Mouse (Mus musculus) thymus, adult 2 months (tissue): ENCODE measurements around the gene Ccl17. TPM values are rescaled to one million over a fixed set of nuclear protein-coding genes. Genes with fewer than 3 reads are reported as not detected.

ENCODE experiments used
- DNase-seq: peaks from one replicate; pipeline ENCODE4 v3.0.0; 2021
- H3K27ac ChIP-seq: fragments of 200-500 bp; 2 replicates; pipeline ENCODE4 v1.5.1; 2012; ENCODE audit warnings: low read length, control low read depth; ENCODE audit not compliant: control insufficient read depth, insufficient read depth
- H3K27me3 ChIP-seq: fragments of 200-500 bp; 2 replicates; pipeline ENCODE4 v1.6.1; 2012; ENCODE audit warnings: mild to moderate bottlenecking, low read length, moderate library complexity, mixed read lengths; ENCODE audit not compliant: control insufficient read depth, insufficient read depth
- H3K36me3 ChIP-seq: fragments of 200-500 bp; 2 replicates; pipeline ENCODE4 v1.6.1; 2012; ENCODE audit warnings: mild to moderate bottlenecking, low read length, moderate library complexity; ENCODE audit not compliant: control insufficient read depth, insufficient read depth
- H3K4me1 ChIP-seq: fragments of 200-500 bp; replicated peaks from 2 replicates; pipeline ENCODE4 v1.6.1; 2012; ENCODE audit warnings: low read length; ENCODE audit not compliant: control insufficient read depth, insufficient read depth
- H3K4me3 ChIP-seq: fragments of 200-500 bp; 2 replicates; pipeline ENCODE4 v1.5.1; 2012; ENCODE audit warnings: mild to moderate bottlenecking, low read length, control low read depth, moderate library complexity; ENCODE audit not compliant: control insufficient read depth, insufficient read depth
- CTCF ChIP-seq: fragments of 200-500 bp; IDR thresholded peaks from 2 replicates; pipeline ENCODE4 v1.5.1; 2012; ENCODE audit warnings: mild to moderate bottlenecking, control low read depth, low read length, moderate library complexity, borderline replicate concordance; ENCODE audit not compliant: control insufficient read depth, poor library complexity, insufficient read depth; ENCODE audit errors: extremely low read depth
- POLR2A ChIP-seq: fragments of 200-500 bp; IDR thresholded peaks from 2 replicates; pipeline ENCODE4 v1.6.1; 2012; ENCODE audit warnings: mild to moderate bottlenecking, low read length, control low read depth, moderate library complexity; ENCODE audit not compliant: control insufficient read depth, poor library complexity, insufficient read depth; ENCODE audit errors: extremely low read depth
- whole genome bisulfite sequencing: fragments of 180-500 bp; shearing (Covaris S2); methylation state at CpG from one replicate; pipeline ENCODE4 v1.1.7; 2018; 5-methylcytosine and 5-hydroxymethylcytosine counted together
- polyA plus RNA-seq: library from polyadenylated mRNA; depleted of rRNA; stranded (reverse); fragments of >200 nt; gene quantifications from 2 replicates; pipeline ENCODE4 v1.2.3, GENCODE M21; 2012; rRNA removed

Ccl17 gene
- 8.0 and 15.7 TPM in 2 replicates for polyA plus RNA-seq

DNA sequence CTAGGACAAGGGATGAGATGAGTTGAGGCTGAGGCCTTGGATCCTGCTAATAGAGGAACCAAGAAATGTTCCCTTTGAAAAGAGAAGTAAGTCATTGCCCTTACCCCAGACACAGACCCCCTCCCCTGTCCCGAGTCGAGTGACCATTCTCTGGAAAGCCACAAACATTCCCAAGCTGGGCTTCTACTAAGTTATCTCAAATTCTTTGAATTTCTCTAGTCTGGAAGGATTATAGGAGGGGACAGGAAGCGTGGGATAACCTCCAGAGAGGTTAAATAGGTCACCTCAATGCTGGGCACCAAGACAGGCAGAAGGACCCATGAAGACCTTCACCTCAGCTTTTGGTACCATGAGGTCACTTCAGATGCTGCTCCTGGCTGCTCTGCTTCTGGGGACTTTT is at the start of gene Ccl17:
TSS of gene Ccl17 (plus strand) at position 301 of the 400 bp plus-strand sequence.
- Histone ChIP-seq H3K4me1 (no peaks in the 10 kb centered on the region), H3K4me3 (no peak within 1 kb of the TSS), H3K36me3 (no peaks in the 10 kb centered on the region), H3K27me3 (no peaks in the 10 kb centered on the region), H3K27ac (no peak within 1 kb of the TSS)
- DNase-seq: no peak
- WGBS: 81% methylated on average over 3 of the region's 3 CpGs
- TF ChIP-seq POLR2A (no peak), CTCF (no peak)

DNA sequence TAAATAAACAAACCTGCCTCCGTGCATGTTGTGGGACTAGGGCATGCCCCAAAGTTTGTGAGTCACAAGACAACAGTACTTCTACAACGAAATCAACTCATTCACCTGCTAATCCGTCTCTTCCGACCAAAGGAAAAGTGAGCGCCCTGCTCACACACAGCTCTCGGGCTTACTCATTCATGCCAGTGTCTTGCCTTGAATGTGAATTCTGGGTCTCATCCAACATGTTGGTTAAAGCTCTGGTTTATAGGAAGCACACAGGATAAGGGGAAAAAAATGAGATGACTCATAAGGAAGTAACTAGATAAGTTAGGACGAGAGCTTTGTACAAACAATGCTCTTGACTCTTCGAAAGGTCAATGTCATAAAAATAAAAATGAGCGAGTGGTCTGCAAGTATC is 43.2 kb upstream of the Ccl17 start:
- no peak for DNase-seq
- no peak overlapping the region for H3K27ac ChIP-seq
- peaks cover 9% of the 10 kb centered on the region; the same call in 1 of the 2 replicates for H3K27me3 ChIP-seq
- H3K4me3 ChIP-seq: no peak overlapping the region
- whole genome bisulfite sequencing: 88% methylated on average over 9 of the region's 9 CpGs
- no peaks in the 10 kb centered on the region for H3K4me1 ChIP-seq
- no peaks in the 10 kb centered on the region for H3K36me3 ChIP-seq
- TF ChIP-seq CTCF (no peak), POLR2A (no peak)

DNA sequence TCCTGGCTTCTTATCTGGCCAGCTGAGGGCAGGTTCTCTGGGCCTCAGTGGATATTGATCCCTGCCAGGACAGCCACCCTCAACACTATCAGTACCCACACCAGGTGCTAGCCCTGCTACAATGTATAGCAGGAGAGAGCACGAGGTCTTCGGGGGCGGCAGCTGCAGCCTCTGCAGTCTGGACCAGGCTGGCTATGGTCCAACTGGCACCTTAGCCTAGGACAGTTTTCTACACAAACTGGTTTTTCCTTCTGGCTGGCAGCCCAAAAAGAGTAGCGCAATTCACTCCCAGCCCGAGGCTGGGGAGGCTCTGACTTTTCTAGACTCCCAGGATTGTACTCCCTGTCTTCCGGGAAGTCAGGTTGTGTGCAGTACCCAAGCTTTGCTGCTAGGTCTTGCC is 39.3 kb upstream of the Ccl17 start:
- H3K36me3 ChIP-seq: no peaks in the 10 kb centered on the region
- no peak overlapping the region for H3K4me3 ChIP-seq
- 74% methylated on average over 6 of the region's 6 CpGs for WGBS
- no peaks in the 10 kb centered on the region for H3K4me1 ChIP-seq
- peaks cover 15% of the 10 kb centered on the region; the same call in 1 of the 2 replicates for H3K27me3 ChIP-seq
- no peak overlapping the region for H3K27ac ChIP-seq
- TF ChIP-seq POLR2A (no peak), CTCF (no peak)
- no peak for DNase-seq

DNA sequence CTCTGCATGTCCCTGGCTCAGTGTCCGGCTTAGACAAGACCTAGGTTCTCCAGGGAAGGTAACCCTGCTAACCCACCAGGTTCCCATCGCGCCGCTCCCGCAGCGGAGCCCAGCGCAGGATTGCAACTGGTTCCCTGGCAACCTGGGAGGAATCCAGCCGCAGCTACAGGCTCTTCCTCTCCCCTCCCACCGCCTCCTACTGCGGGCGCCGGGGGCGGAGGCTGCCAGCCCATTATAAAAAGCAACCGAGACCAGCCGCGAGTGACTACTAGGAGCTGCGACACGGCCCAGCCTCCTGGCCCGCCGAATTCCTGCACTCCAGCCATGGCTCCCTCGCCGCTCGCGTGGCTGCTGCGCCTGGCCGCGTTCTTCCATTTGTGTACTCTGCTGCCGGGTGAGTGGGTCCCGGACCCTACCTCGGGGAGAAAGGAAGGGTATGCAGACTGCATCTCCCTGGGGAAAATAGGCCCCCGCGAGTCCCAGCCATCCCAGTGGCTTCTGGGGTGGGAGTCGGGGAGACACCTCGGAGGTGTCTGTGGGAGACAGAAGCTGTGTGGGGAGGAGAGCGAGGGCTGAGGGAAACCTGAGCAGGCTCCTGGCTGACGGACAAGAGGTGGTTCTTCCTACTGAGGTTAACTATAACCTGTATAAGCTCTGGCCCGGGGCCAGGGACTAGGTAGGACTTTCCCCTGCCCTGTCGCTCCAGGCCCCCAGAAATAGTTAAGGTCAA is 38.1 kb upstream of the Ccl17 start, which contains the start of gene Cx3cl1:
TSS of gene Cx3cl1 (plus strand) at position 69 of the 730 bp plus-strand sequence.
- DNase-seq: peak; percentile 4
- Histone ChIP-seq H3K27me3 (peaks cover 15% of the 10 kb centered on the region; the same call in 1 of the 2 replicates), H3K4me1 (no peaks in the 10 kb centered on the region), H3K4me3 (0 out of 2 replicates have a peak within 1 kb of the TSS, but pooled peaks have one; percentile 9), H3K36me3 (no peaks in the 10 kb centered on the region), H3K27ac (no peak within 1 kb of the TSS)
- WGBS: 3% methylated on average over 38 of the region's 38 CpGs
- TF ChIP-seq POLR2A (no peak), CTCF (no peak)

DNA sequence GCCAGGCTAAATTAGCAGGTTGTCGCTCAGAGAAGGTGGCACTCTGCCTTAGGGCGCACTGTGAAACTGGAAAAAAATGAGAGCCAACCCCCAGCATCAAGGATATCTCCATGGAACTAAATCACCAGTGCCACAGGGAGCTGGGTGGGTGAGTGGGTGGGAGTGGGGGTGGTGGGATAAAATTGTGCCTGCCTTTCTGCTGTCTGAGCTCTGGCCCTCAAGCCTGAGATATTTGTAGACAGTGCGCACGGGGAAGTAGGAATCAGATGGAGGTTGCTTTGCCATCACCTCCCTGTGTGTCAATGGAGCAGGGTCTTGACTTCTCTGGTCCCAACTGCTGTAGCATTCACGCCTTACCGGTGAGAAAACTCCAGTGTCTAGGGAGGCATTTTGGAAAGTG is 37.2 kb upstream of the Ccl17 start:
- Histone ChIP-seq H3K27ac (no peak overlapping the region), H3K4me1 (no peaks in the 10 kb centered on the region), H3K36me3 (no peaks in the 10 kb centered on the region), H3K4me3 (no peak overlapping the region), H3K27me3 (peaks cover 15% of the 10 kb centered on the region; the same call in 1 of the 2 replicates)
- TF ChIP-seq CTCF (no peak), POLR2A (no peak)
- no peak for DNase-seq
- 89% methylated on average over 6 of the region's 6 CpGs for WGBS

DNA sequence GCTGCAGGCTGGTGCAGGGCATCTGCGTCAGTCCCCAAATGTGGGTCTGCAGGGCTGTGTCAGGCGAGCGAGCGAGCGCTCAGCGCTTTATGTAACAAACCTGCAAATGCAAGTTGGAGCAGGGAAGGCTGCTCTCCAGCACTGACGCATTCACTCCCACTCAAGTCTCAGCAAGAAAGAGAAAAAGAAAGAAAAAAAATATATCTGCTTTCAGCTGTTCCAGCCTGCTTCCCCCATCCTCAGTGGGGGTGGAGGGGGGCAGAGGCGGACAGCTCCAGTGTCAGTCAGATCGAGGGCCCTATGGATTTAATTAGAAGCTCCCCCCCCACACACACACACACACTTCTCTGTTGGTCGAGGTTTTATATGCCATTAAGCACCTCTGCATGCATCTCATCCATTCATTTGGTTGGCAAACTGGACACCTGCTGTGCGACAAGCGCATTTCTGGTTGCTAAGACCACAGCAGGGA is 36.5 kb upstream of the Ccl17 start:
- no peaks in the 10 kb centered on the region for H3K36me3 ChIP-seq
- H3K27ac ChIP-seq: no peak overlapping the region
- DNase-seq: no peak
- H3K27me3 ChIP-seq: peaks cover 15% of the 10 kb centered on the region; the same call in 1 of the 2 replicates
- H3K4me3 ChIP-seq: no peak overlapping the region
- no peak for TF ChIP-seq CTCF
- no peak for TF ChIP-seq POLR2A
- WGBS: 87% methylated on average over 12 of the region's 12 CpGs
- no peaks in the 10 kb centered on the region for H3K4me1 ChIP-seq
